Mouse (Mus musculus) myocyte (in vitro differentiated cells): ENCODE results near the gene Anks1. TPM values are rescaled to one million over a fixed set of nuclear protein-coding genes. Genes with fewer than 3 reads are reported as not detected.

ENCODE experiments used
- H3K27me3 ChIP-seq: one replicate; pipeline ENCODE4 v1.6.1; 2011; ENCODE audit not compliant: control insufficient read depth, insufficient read depth, insufficient read length
- H3K36me3 ChIP-seq: one replicate; pipeline ENCODE4 v1.6.1; 2011; ENCODE audit not compliant: control insufficient read depth, insufficient read depth
- H3K4me2 ChIP-seq: one replicate; pipeline ENCODE4 v1.6.1; 2011; ENCODE audit warnings: low read depth, control low read depth
- H3K4me3 ChIP-seq: one replicate; pipeline ENCODE4 v1.5.1; 2011; ENCODE audit warnings: mild to moderate bottlenecking, control low read depth, moderate library complexity
- H3K79me2 ChIP-seq: one replicate; pipeline ENCODE4 v1.6.1; 2011; ENCODE audit not compliant: control insufficient read depth, insufficient read depth
- H3ac ChIP-seq: one replicate; pipeline ENCODE4 v1.6.1; 2011; ENCODE audit not compliant: control insufficient read depth, insufficient read length
- CEBPB ChIP-seq: IDR thresholded peaks from 2 replicates; pipeline ENCODE4 v1.6.1; 2011; ENCODE audit warnings: mild to moderate bottlenecking, moderate library complexity; ENCODE audit not compliant: poor library complexity, insufficient read depth, severe bottlenecking
- E2F4 ChIP-seq: IDR thresholded peaks from one replicate; pipeline ENCODE4 v1.6.1; 2011; ENCODE audit warnings: mild to moderate bottlenecking, control low read depth, moderate library complexity; ENCODE audit not compliant: insufficient read depth
- MAX ChIP-seq: IDR thresholded peaks from one replicate; pipeline ENCODE4 v1.6.1; 2011; ENCODE audit warnings: low read depth, mild to moderate bottlenecking, control low read depth
- MYOD1 ChIP-seq, 3 experiments: IDR thresholded peaks; one replicate each; pipeline ENCODE4 v1.6.1; 2011; ENCODE audit warnings: control low read depth in 2 of 3, low read depth in 2 of 3, mild to moderate bottlenecking in 2 of 3, moderate library complexity in 1 of 3; ENCODE audit not compliant: insufficient read length in 2 of 3, control insufficient read depth in 1 of 3
- MYOG ChIP-seq, 3 experiments: IDR thresholded peaks; one replicate each; pipeline ENCODE4 v1.6.1; 2011; ENCODE audit warnings: control low read depth in 2 of 3, low read depth in 2 of 3, mild to moderate bottlenecking in 2 of 3; ENCODE audit not compliant: insufficient read length in 2 of 3, control insufficient read depth in 1 of 3, insufficient read depth in 1 of 3
- POLR2A ChIP-seq: IDR thresholded peaks from one replicate; pipeline ENCODE4 v1.6.1; 2011; ENCODE audit warnings: low read depth, mild to moderate bottlenecking, control low read depth, moderate library complexity; ENCODE audit not compliant: insufficient read length
- POLR2AphosphoS2 ChIP-seq: IDR thresholded peaks from one replicate; pipeline ENCODE4 v1.6.1; 2011; ENCODE audit warnings: low read depth, control low read depth; ENCODE audit not compliant: insufficient read length
- REST ChIP-seq: IDR thresholded peaks from one replicate; pipeline ENCODE4 v1.6.1; 2011; ENCODE audit warnings: mild to moderate bottlenecking, control low read depth, moderate library complexity; ENCODE audit not compliant: insufficient read depth, insufficient read length
- SRF ChIP-seq: IDR thresholded peaks from one replicate; pipeline ENCODE4 v1.6.1; 2011; ENCODE audit warnings: low read depth; ENCODE audit not compliant: control insufficient read depth, insufficient read length
- TCF12 ChIP-seq: IDR thresholded peaks from one replicate; pipeline ENCODE4 v1.6.1; 2011; ENCODE audit warnings: mild to moderate bottlenecking, control low read depth; ENCODE audit not compliant: poor library complexity, insufficient read depth, severe bottlenecking
- TCF3 ChIP-seq: IDR thresholded peaks from one replicate; pipeline ENCODE4 v1.6.1; 2011; ENCODE audit warnings: low read depth, control low read depth; ENCODE audit not compliant: insufficient read length
- USF1 ChIP-seq: IDR thresholded peaks from one replicate; pipeline ENCODE4 v1.6.1; 2011; ENCODE audit warnings: low read depth, mild to moderate bottlenecking, control low read depth, moderate library complexity
- polyA plus RNA-seq: library from polyadenylated mRNA; unstranded; fragments of >200 nt; fragmentation: generic; extraction: Trizol; gene quantifications from one replicate; pipeline ENCODE4 v1.2.1, GENCODE M21; 2012; ENCODE audit warnings: missing spikeins

Anks1 gene
- polyA plus RNA-seq, 1 experiment, result 10.0 TPM

- Histone ChIP-seq H3ac (no peak overlapping the region), H3K27me3 (no peaks in the 10 kb centered on the region), H3K79me2 (no peaks in the 10 kb centered on the region), H3K36me3 (no peaks in the 10 kb centered on the region), H3K4me2 (no peak overlapping the region), H3K4me3 (no peak overlapping the region)
- TF ChIP-seq TCF12 (no peak), TCF3 (no peak), SRF (no peak), MYOG (IDR thresholded peaks at IDR 0.05; ENCODE audit: control insufficient read depth in 1 of 3, insufficient read depth in 1 of 3, insufficient read length in 2 of 3, low read depth in 2 of 3) (no peak), E2F4 (no peak), REST (no peak), MYOD1 (IDR thresholded peaks at IDR 0.05; ENCODE audit: control insufficient read depth in 1 of 3, insufficient read length in 2 of 3, low read depth in 2 of 3) (no peak), USF1 (no peak), POLR2AphosphoS2 (no peak), CEBPB (no peak), POLR2A (no peak), MAX (no peak)
These were observed 101.8 kb downstream of the Anks1 start for GRCm38 (mm10) chr17:28010925-28011324.

- Histone ChIP-seq H3K4me2 (peak overlapping the region; percentile 2), H3ac (no peak overlapping the region), H3K79me2 (no peaks in the 10 kb centered on the region), H3K36me3 (no peaks in the 10 kb centered on the region), H3K4me3 (no peak overlapping the region), H3K27me3 (no peaks in the 10 kb centered on the region)
- TF ChIP-seq USF1, result no peak
- TF ChIP-seq MYOD1 (IDR thresholded peaks at IDR 0.05; ENCODE audit: control insufficient read depth in 1 of 3, insufficient read length in 2 of 3, low read depth in 2 of 3), result no peak
These were observed 103.7 kb downstream of the Anks1 start for GRCm38 (mm10) chr17:28012851-28013250.

DNA sequence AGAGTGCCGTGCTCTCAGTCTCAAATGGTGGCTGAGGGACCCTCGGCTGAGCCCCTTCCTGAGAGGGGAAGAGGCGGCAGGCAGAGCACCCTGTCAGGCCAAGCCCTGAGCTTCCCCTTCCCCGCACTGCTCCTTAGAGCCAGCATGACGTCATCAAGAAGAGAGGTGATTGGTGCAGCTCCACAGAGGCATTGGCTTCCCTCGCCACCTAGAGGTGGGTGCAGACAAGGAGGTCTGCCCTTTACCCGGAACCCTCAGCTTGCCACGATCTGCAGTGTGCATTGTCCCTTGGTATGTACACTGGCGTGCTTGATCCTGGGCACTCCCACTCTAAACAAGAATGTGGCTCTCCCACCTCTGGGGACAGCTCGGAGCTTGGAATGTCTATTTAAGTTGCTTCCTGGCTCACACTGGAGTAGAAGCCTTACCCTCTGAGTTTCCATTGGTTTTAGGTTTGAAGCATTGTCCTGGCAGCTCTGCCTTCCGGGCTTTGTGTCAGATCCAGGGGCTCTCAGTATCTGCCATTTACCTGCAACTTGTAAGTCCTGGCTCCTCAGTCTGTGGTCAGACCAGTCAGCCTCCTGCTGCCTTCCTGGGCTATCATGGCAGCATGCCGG is 104.3 kb downstream of the Anks1 start:
- TF ChIP-seq MAX (no peak), POLR2AphosphoS2 (no peak), SRF (no peak), MYOG (IDR thresholded peaks at IDR 0.05; ENCODE audit: control insufficient read depth in 1 of 3, insufficient read depth in 1 of 3, insufficient read length in 2 of 3, low read depth in 2 of 3) (no peak), USF1 (no peak), CEBPB (no peak), TCF12 (no peak), TCF3 (no peak), MYOD1 (IDR thresholded peaks at IDR 0.05; ENCODE audit: control insufficient read depth in 1 of 3, insufficient read length in 2 of 3, low read depth in 2 of 3) (no peak), POLR2A (no peak), E2F4 (no peak), REST (no peak)
- Histone ChIP-seq H3K4me2 (no peak overlapping the region), H3K4me3 (no peak overlapping the region)

GRCm38 (mm10) chr17:28014449-28014848 is 105.3 kb downstream of the Anks1 start:
- Histone ChIP-seq H3K36me3 (no peaks in the 10 kb centered on the region), H3K4me2 (no peak overlapping the region), H3K79me2 (no peaks in the 10 kb centered on the region), H3ac (no peak overlapping the region), H3K27me3 (no peaks in the 10 kb centered on the region), H3K4me3 (no peak overlapping the region)
- TF ChIP-seq POLR2A (no peak), TCF12 (no peak), POLR2AphosphoS2 (no peak), MYOD1 (IDR thresholded peaks at IDR 0.05; ENCODE audit: control insufficient read depth in 1 of 3, insufficient read length in 2 of 3, low read depth in 2 of 3) (no peak), CEBPB (no peak), REST (no peak), TCF3 (no peak), E2F4 (no peak), USF1 (no peak), SRF (no peak), MYOG (IDR thresholded peaks at IDR 0.05; ENCODE audit: control insufficient read depth in 1 of 3, insufficient read depth in 1 of 3, insufficient read length in 2 of 3, low read depth in 2 of 3) (no peak)

More for the DNA sequence above, 104.3 kb downstream of the Anks1 start:
- H3K79me2 ChIP-seq, result no peaks in the 10 kb centered on the region
- no peaks in the 10 kb centered on the region for H3K36me3 ChIP-seq
- H3K27me3 ChIP-seq, result no peaks in the 10 kb centered on the region
- no peak overlapping the region for H3ac ChIP-seq
